Mouse (Mus musculus) forebrain, embryonic 15.5 days (tissue): ENCODE measurements around the gene Zfp781. TPM values are rescaled to one million over a fixed set of nuclear protein-coding genes. Genes with fewer than 3 reads are reported as not detected.
A peak's percentile ranks its signal among the peaks of the same experiment; 100 is the strongest.
"Not testable (repeated sequence)": the region's sequence is repeated elsewhere in the genome, so short reads cannot be mapped to it uniquely, and the experiment has no call there.

Experiments
- ATAC-seq: fragments of 200-750 bp; cut with Nextera tagmentation; replicated peaks from 2 replicates; pipeline ENCODE4 v1.8.0; 2017; ENCODE audit warnings: mild to moderate bottlenecking, moderate TSS enrichment, moderate library complexity
- H3K27ac ChIP-seq: fragments of 300-500 bp; sonication (generic); replicated peaks from 2 replicates; pipeline ENCODE4 v1.5.1; 2015; ENCODE audit warnings: mild to moderate bottlenecking, inconsistent platforms
- H3K27me3 ChIP-seq: fragments of 300-500 bp; sonication (generic); 2 replicates; pipeline ENCODE4 v1.6.1; 2015; ENCODE audit warnings: inconsistent platforms
- H3K36me3 ChIP-seq: fragments of 300-500 bp; sonication (generic); 2 replicates; pipeline ENCODE4 v1.6.1; 2015; ENCODE audit warnings: mild to moderate bottlenecking, inconsistent platforms
- H3K4me1 ChIP-seq: fragments of 300-500 bp; sonication (generic); 2 replicates; pipeline ENCODE4 v1.6.1; 2015; ENCODE audit warnings: inconsistent platforms
- H3K4me2 ChIP-seq: fragments of 300-500 bp; sonication (generic); replicated peaks from 2 replicates; pipeline ENCODE4 v1.6.1; 2015; ENCODE audit warnings: mild to moderate bottlenecking, inconsistent platforms
- H3K4me3 ChIP-seq: fragments of 300-500 bp; sonication (generic); 2 replicates; pipeline ENCODE4 v1.5.1; 2015; ENCODE audit warnings: mild to moderate bottlenecking, inconsistent platforms
- H3K9ac ChIP-seq: fragments of 300-500 bp; sonication (generic); replicated peaks from 2 replicates; pipeline ENCODE4 v1.6.1; 2015; ENCODE audit warnings: mild to moderate bottlenecking, inconsistent platforms
- H3K9me3 ChIP-seq: fragments of 300-500 bp; sonication (generic); 2 replicates; pipeline ENCODE4 v1.6.1; 2016; ENCODE audit warnings: inconsistent platforms
- WGBS: fragments of 180-500 bp; shearing (Covaris S2); methylation state at CpG from one replicate; pipeline ENCODE4 v1.1.7; 2015; ENCODE audit warnings: mixed read lengths; 5-methylcytosine and 5-hydroxymethylcytosine counted together
- polyA plus RNA-seq: library from polyadenylated mRNA; unstranded; fragments of >200 nt; fragmentation: Nextera tagmentation; extraction: Ambion mirVana; gene quantifications from 2 replicates; pipeline ENCODE4 v1.2.1, GENCODE M21; 2015

Zfp781 gene
- polyA plus RNA-seq = 6.4 and 8.0 TPM in 2 replicates

GRCm38 (mm10) chr10:81929842-81930743 is at the start of gene Zfp781:
Gene Zfp781, minus strand, starts transcription at chr10:81930480.
- not testable (repeated sequence) for H3K4me2 ChIP-seq
- WGBS = no CpG with 5 or more reads among the region's 43 CpGs
- peak; percentile 99 for ATAC-seq

GRCm38 (mm10) chr10:81978365-81979003 is 48.2 kb upstream of the Zfp781 start:
- H3K4me3 ChIP-seq, H3K9ac ChIP-seq, H3K36me3 ChIP-seq, H3K4me1 ChIP-seq, H3K27ac ChIP-seq, ATAC-seq, H3K4me2 ChIP-seq, H3K9me3 ChIP-seq, H3K27me3 ChIP-seq: not testable (repeated sequence)
- WGBS = no CpG with 5 or more reads among the region's 44 CpGs

More at GRCm38 (mm10) chr10:81929842-81930743, at the start of gene Zfp781:
- H3K9me3 ChIP-seq, H3K36me3 ChIP-seq, H3K4me1 ChIP-seq, H3K9ac ChIP-seq, H3K27me3 ChIP-seq, H3K4me3 ChIP-seq, H3K27ac ChIP-seq: not testable (repeated sequence)

- not testable (repeated sequence) for H3K9ac ChIP-seq, H3K36me3 ChIP-seq, H3K27me3 ChIP-seq, H3K9me3 ChIP-seq, H3K4me3 ChIP-seq, H3K4me1 ChIP-seq, H3K4me2 ChIP-seq, H3K27ac ChIP-seq
- peak; percentile 62 for ATAC-seq
- WGBS = no CpG with 5 or more reads among the region's 3 CpGs
Measured at GRCm38 (mm10) chr10:81930744-81931118, 451 bp upstream of the Zfp781 start.

GRCm38 (mm10) chr10:81863409-81864407 is 66.6 kb downstream of the Zfp781 start, which contains the start of gene Gm32687:
Gene Gm32687, plus strand, starts transcription at chr10:81863934.
- not testable (repeated sequence) for H3K36me3 ChIP-seq, H3K9ac ChIP-seq, H3K4me1 ChIP-seq, H3K27me3 ChIP-seq, H3K4me3 ChIP-seq, H3K27ac ChIP-seq, H3K4me2 ChIP-seq, H3K9me3 ChIP-seq
- ATAC-seq = peak; percentile 100
- WGBS = 26% methylated on average over 6 of the region's 49 CpGs

Other genes with a start within 250 kb of the Zfp781 start
- gene Zfp433, start 225.7 kb downstream of the Zfp781 start, polyA plus RNA-seq = 19.3 and 22.0 TPM in 2 replicates
- gene Gm3055, start 159.3 kb downstream of the Zfp781 start, polyA plus RNA-seq = 17.7 and 19.5 TPM in 2 replicates
- gene Gm4767, start 118.3 kb downstream of the Zfp781 start, polyA plus RNA-seq = 3.4 and 3.7 TPM in 2 replicates
- 12.5 and 15.1 TPM in 2 replicates for gene Gm32687, start 66.5 kb downstream of the Zfp781 start, polyA plus RNA-seq
- gene Zfp873, start 117.6 kb upstream of the Zfp781 start, polyA plus RNA-seq = 17.4 and 18.9 TPM in 2 replicates
- 7.0 and 8.5 TPM in 2 replicates for gene BC024063, start 152.9 kb upstream of the Zfp781 start, polyA plus RNA-seq
- gene AU041133, start 197.5 kb upstream of the Zfp781 start, polyA plus RNA-seq = 9.5 and 12.4 TPM in 2 replicates